ENCODE assay signal across 9 mouse cellular contexts in genomic region chr2:93261521-93262290, GRCm38 (mm10).
DNase-seq lines count a peak whose midpoint lies in the region; ATAC-seq lines count a peak whose summit lies in the region.
"Had no signal": no experiment of that assay in that cellular context is flagged by ENCODE, and none has a peak within 500 bp of the region (broad histone marks: within the 10 kb centered on the region; RNA-seq: fewer than 3 reads in every experiment).

No protein-coding gene starts in this region.

- peaks cover 42% of the 10 kb centered on the region for H3K4me1 ChIP-seq in megakaryocyte, embryonic 14.5 days
- H3K4me1 ChIP-seq in limb, embryonic 12.5 days (replicated peaks), result peaks cover 64% of the 10 kb centered on the region
- peaks cover 71% of the 10 kb centered on the region for H3K4me1 ChIP-seq in neural tube, embryonic 15.5 days

- no peaks in the 10 kb centered on the region for H3K9me3 ChIP-seq in megakaryocyte, embryonic 14.5 days
- no peaks in the 10 kb centered on the region for H3K9me3 ChIP-seq in limb, embryonic 12.5 days
- H3K9me3 ChIP-seq in neural tube, embryonic 15.5 days (replicated peaks), result no peaks in the 10 kb centered on the region
- H3K9me3 ChIP-seq: hindbrain, embryonic 15.5 days had no signal

- peak; percentile 36 to 39 for DNase-seq in heart, postnatal 36 days
- no peak for DNase-seq in left cerebral cortex, postnatal 14 days (ENCODE audit: low spot score in 2 of 2)
- no peak for DNase-seq in gastrocnemius, postnatal 14 days

- H3K27ac ChIP-seq in limb, embryonic 12.5 days, result 0 out of 2 replicates have a peak overlapping the region, but pooled peaks have one; percentile 29
- H3K27ac ChIP-seq in neural tube, embryonic 15.5 days (replicated peaks), result 0 out of 2 replicates have a peak overlapping the region, but pooled peaks have one; percentile 18
- H3K27ac ChIP-seq: hindbrain, embryonic 15.5 days had no signal

- peaks cover 37% of the 10 kb centered on the region for H3K27me3 ChIP-seq in megakaryocyte, embryonic 14.5 days (replicated peaks)
- H3K27me3 ChIP-seq in limb, embryonic 12.5 days, result no peaks in the 10 kb centered on the region
- no peaks in the 10 kb centered on the region for H3K27me3 ChIP-seq in neural tube, embryonic 15.5 days (replicated peaks)
- H3K27me3 ChIP-seq: hindbrain, embryonic 15.5 days had no signal

- H3K36me3 ChIP-seq in megakaryocyte, embryonic 14.5 days (replicated peaks; ENCODE audit: low read length), result no peaks in the 10 kb centered on the region
- no peaks in the 10 kb centered on the region for H3K36me3 ChIP-seq in limb, embryonic 12.5 days
- H3K36me3 ChIP-seq in neural tube, embryonic 15.5 days, result no peaks in the 10 kb centered on the region
- H3K36me3 ChIP-seq: hindbrain, embryonic 15.5 days had no signal

- intact Hi-C loops in heart, postnatal 36 days (cut with DNase I), result loop anchor here (2.0 to 10.0 kb wide), 2 partner anchors 119 to 127 kb away; no protein-coding TSS in a partner anchor
- intact Hi-C loops in left cerebral cortex, postnatal 14 days (cut with DNase I), result no loop called here
- intact Hi-C loops in gastrocnemius, postnatal 14 days (cut with DNase I; ENCODE audit: low total_unique reads), result no loop called here

- peak overlapping the region; percentile 46 for H3K4me3 ChIP-seq in megakaryocyte, embryonic 14.5 days (replicated peaks)
- no peak overlapping the region for H3K4me3 ChIP-seq in limb, embryonic 12.5 days (replicated peaks)
- H3K4me3 ChIP-seq in neural tube, embryonic 15.5 days (replicated peaks), result no peak overlapping the region
- H3K4me3 ChIP-seq: hindbrain, embryonic 15.5 days had no signal

- no peak overlapping the region for H3K9ac ChIP-seq in limb, embryonic 12.5 days (replicated peaks)
- H3K9ac ChIP-seq in neural tube, embryonic 15.5 days (replicated peaks), result no peak overlapping the region
- H3K9ac ChIP-seq: hindbrain, embryonic 15.5 days had no signal

- 54% methylated on average over 6 of the region's 6 CpGs for WGBS in limb, embryonic 12.5 days
- whole genome bisulfite sequencing in neural tube, embryonic 15.5 days, result 50% methylated on average over 6 of the region's 6 CpGs

- H3K4me2 ChIP-seq in limb, embryonic 12.5 days, result no peak overlapping the region
- H3K4me2 ChIP-seq in neural tube, embryonic 15.5 days, result no peak overlapping the region
- H3K4me2 ChIP-seq: hindbrain, embryonic 15.5 days had no signal

- ATAC-seq in megakaryocyte, adult 5-6 weeks (ENCODE audit: poor library complexity, severe bottlenecking), result no peak
- ATAC-seq in limb, embryonic 12.5 days (ENCODE audit: insufficient number of reproducible peaks, insufficient read depth, low FRiP score, low TSS enrichment, low read depth), result no peak
- ATAC-seq in neural tube, embryonic 15.5 days (ENCODE audit: low FRiP score), result no peak
- ATAC-seq in inflammation-experienced regulatory T-cells, adult 6 months, result no peak

Comparison
In these comparisons a context has a peak if more than half of its experiments do, and no peak if none do; other contexts are left out.
1. DNase-seq: peak in heart, postnatal 36 days (2 of 2); none in left cerebral cortex, postnatal 14 days (0 of 2) and gastrocnemius, postnatal 14 days (single experiment).